Mouse (Mus musculus) midbrain, embryonic 11.5 days (tissue): Measurements from ENCODE around the gene Zdhhc4. TPM values are rescaled to one million over a fixed set of nuclear protein-coding genes. Genes with fewer than 3 reads are reported as not detected.

Experiments
- ATAC-seq: fragments of 200-750 bp; cut with Nextera tagmentation; 2 replicates; pipeline ENCODE4 v1.8.0; 2017; ENCODE audit warnings: moderate TSS enrichment, moderate library complexity; ENCODE audit not compliant: low FRiP score
- DNase-seq: peaks from one replicate; pipeline ENCODE4 v3.0.0; 2015; ENCODE audit warnings: low spot score; ENCODE audit errors: missing footprints
- H3K27ac ChIP-seq: fragments of 300-500 bp; sonication (generic); 2 replicates; pipeline ENCODE4 v1.5.1; 2014; ENCODE audit warnings: low read depth, low read length
- H3K27me3 ChIP-seq: fragments of 300-500 bp; sonication (generic); 2 replicates; pipeline ENCODE4 v1.6.1; 2014; ENCODE audit warnings: mild to moderate bottlenecking, low read length, moderate library complexity, mixed read lengths; ENCODE audit not compliant: control insufficient read depth, insufficient read depth
- H3K36me3 ChIP-seq: fragments of 300-500 bp; sonication (generic); 2 replicates; pipeline ENCODE4 v1.6.1; 2014; ENCODE audit warnings: mild to moderate bottlenecking, low read length, moderate library complexity, mixed read lengths; ENCODE audit not compliant: control insufficient read depth, insufficient read depth
- H3K4me1 ChIP-seq: fragments of 300-500 bp; sonication (generic); 2 replicates; pipeline ENCODE4 v1.6.1; 2014; ENCODE audit warnings: low read length; ENCODE audit not compliant: control insufficient read depth, insufficient read depth
- H3K4me2 ChIP-seq: fragments of 300-500 bp; sonication (generic); 2 replicates; pipeline ENCODE4 v1.6.1; 2014; ENCODE audit warnings: mild to moderate bottlenecking, moderate library complexity
- H3K4me3 ChIP-seq: fragments of 300-500 bp; sonication (generic); 2 replicates; pipeline ENCODE4 v1.5.1; 2014; ENCODE audit warnings: low read depth, low read length
- H3K9ac ChIP-seq: fragments of 300-500 bp; sonication (generic); 2 replicates; pipeline ENCODE4 v1.6.1; 2014; ENCODE audit warnings: low read length
- H3K9me3 ChIP-seq: fragments of 300-500 bp; sonication (generic); 2 replicates; pipeline ENCODE4 v1.6.1; 2016; ENCODE audit warnings: low read length; ENCODE audit not compliant: control insufficient read depth
- WGBS: fragments of 180-500 bp; shearing (Covaris S2); extraction: QIAGEN DNeasy Blood & Tissue Kit; methylation state at CpG from one replicate; pipeline ENCODE4 v1.1.7; 2014; 5-methylcytosine and 5-hydroxymethylcytosine counted together
- polyA plus RNA-seq: library from polyadenylated mRNA; unstranded; fragments of >200 nt; fragmentation: Nextera tagmentation; extraction: Ambion mirVana; gene quantifications from 2 replicates; pipeline ENCODE4 v1.2.1, GENCODE M21; 2014

Gene Zdhhc4
- polyA plus RNA-seq, 1 experiment from 2014 or later = 68.1 TPM

- H3K27me3 ChIP-seq = no peaks in the 10 kb centered on the region
- DNase-seq = no peak
- no peak overlapping the region for H3K9ac ChIP-seq
- H3K36me3 ChIP-seq = no peaks in the 10 kb centered on the region
- no peak overlapping the region for H3K4me3 ChIP-seq
- ATAC-seq = no peak
- WGBS = 58% methylated on average over 6 of the region's 6 CpGs
- no peak overlapping the region for H3K27ac ChIP-seq
- H3K4me1 ChIP-seq = no peaks in the 10 kb centered on the region
- no peaks in the 10 kb centered on the region for H3K9me3 ChIP-seq
- no peak overlapping the region for H3K4me2 ChIP-seq
Measured at GRCm38 (mm10) chr5:143339603-143340002, 10.5 kb upstream of the Zdhhc4 start.

DNA sequence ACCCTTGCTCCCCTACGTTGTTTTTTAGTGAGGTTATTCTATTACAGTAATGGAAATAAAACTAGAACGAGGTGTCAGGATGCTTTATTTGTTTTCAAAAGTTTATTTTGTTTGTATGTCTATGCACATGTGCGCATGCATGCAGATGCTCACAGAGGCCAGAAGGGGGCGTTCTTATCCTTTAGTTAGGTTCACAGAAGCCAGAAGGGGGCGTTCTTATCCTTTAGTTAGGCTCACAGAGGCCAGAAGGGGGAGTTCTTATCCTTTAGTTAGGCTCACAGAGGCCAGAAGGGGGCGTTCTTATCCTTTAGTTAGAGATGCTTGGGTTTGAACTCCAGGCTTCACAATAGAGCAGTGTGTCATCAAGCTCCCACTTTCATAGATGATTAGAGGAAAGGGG, 7.5 kb upstream of the Zdhhc4 start:
- Histone ChIP-seq H3K36me3 (no peaks in the 10 kb centered on the region), H3K9ac (no peak overlapping the region), H3K4me3 (no peak overlapping the region), H3K4me2 (no peak overlapping the region), H3K9me3 (no peaks in the 10 kb centered on the region), H3K27me3 (no peaks in the 10 kb centered on the region), H3K27ac (no peak overlapping the region), H3K4me1 (no peaks in the 10 kb centered on the region)
- no peak for ATAC-seq
- no peak for DNase-seq
- WGBS = 66% methylated on average over 6 of the region's 6 CpGs

GRCm38 (mm10) chr5:143335089-143335460, 6.0 kb upstream of the Zdhhc4 start:
- 86% methylated on average over 7 of the region's 7 CpGs for WGBS
- no peak overlapping the region for H3K27ac ChIP-seq
- no peak for DNase-seq

GRCm38 (mm10) chr5:143334418-143335088, 5.5 kb upstream of the Zdhhc4 start:
- Histone ChIP-seq H3K4me2 (no peak overlapping the region), H3K4me3 (no peak overlapping the region), H3K4me1 (peaks cover 4% of the 10 kb centered on the region), H3K27ac (no peak overlapping the region), H3K9me3 (no peaks in the 10 kb centered on the region), H3K9ac (no peak overlapping the region), H3K27me3 (no peaks in the 10 kb centered on the region), H3K36me3 (no peaks in the 10 kb centered on the region)
- DNase-seq (no peak), ATAC-seq (no peak)
- WGBS = 74% methylated on average over 14 of the region's 14 CpGs

More at GRCm38 (mm10) chr5:143335089-143335460, 6.0 kb upstream of the Zdhhc4 start:
- no peaks in the 10 kb centered on the region for H3K9me3 ChIP-seq
- H3K4me1 ChIP-seq = no peaks in the 10 kb centered on the region; the same call in 1 of the 2 replicates
- H3K27me3 ChIP-seq = no peaks in the 10 kb centered on the region
- H3K4me2 ChIP-seq = no peak overlapping the region
- no peak overlapping the region for H3K9ac ChIP-seq
- no peak for ATAC-seq
- no peak overlapping the region for H3K4me3 ChIP-seq
- no peaks in the 10 kb centered on the region for H3K36me3 ChIP-seq

- ATAC-seq (no peak), DNase-seq (peak; percentile 97)
- no peaks in the 10 kb centered on the region for H3K27me3 ChIP-seq
- no peaks in the 10 kb centered on the region for H3K9me3 ChIP-seq
- H3K27ac ChIP-seq = no peak overlapping the region
- no peak overlapping the region for H3K4me3 ChIP-seq
- no peaks in the 10 kb centered on the region for H3K36me3 ChIP-seq
- WGBS = 22% methylated on average over 5 of the region's 5 CpGs
- no peak overlapping the region for H3K9ac ChIP-seq
- H3K4me1 ChIP-seq = peaks cover 4% of the 10 kb centered on the region
- H3K4me2 ChIP-seq = no peak overlapping the region
Measured at GRCm38 (mm10) chr5:143333872-143334271, 4.8 kb upstream of the Zdhhc4 start.

- peaks cover 13% of the 10 kb centered on the region for H3K36me3 ChIP-seq
- no peak for DNase-seq
- peaks cover 7% of the 10 kb centered on the region for H3K4me1 ChIP-seq
- no peak for ATAC-seq
- H3K27me3 ChIP-seq = no peaks in the 10 kb centered on the region
- 84% methylated on average over 8 of the region's 8 CpGs for WGBS
- H3K4me3 ChIP-seq = no peak overlapping the region
- no peak overlapping the region for H3K9ac ChIP-seq
- no peaks in the 10 kb centered on the region for H3K9me3 ChIP-seq
- H3K4me2 ChIP-seq = no peak overlapping the region
- no peak overlapping the region for H3K27ac ChIP-seq
Measured at GRCm38 (mm10) chr5:143317288-143317610, 11.8 kb downstream of the Zdhhc4 start.

DNA sequence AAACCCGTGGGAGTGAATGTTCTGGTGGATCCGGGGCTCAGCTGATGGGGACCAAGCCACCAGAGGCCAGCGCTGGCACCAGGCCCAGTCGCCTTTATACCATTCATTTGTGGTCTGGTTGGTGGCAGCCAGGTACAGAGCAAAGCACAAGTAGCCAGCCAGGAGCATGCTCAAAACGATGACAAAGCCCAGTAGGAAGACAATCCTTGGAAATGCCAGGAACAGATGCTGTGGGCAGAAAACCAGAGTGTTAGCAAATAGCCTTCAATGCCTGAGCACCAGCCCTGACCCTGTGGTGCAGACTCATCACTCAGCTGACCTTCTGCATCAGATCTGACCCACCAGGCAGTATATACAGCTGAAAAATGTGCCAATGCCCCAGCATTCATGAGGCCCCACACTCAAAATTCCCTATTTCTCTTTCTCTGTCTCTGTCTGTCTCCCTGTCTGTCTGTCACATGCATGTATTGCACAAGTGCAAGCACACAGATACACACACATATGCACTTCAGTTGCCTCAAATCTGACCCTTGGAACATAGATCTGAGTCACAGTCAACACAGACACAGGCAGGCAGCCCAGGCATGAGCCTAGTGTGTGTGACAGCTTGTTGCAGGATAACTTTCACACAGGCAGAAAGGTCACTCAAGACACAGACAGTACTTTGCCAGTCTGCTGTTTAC, 12.3 kb downstream of the Zdhhc4 start:
- no peaks in the 10 kb centered on the region for H3K9me3 ChIP-seq

GRCm38 (mm10) chr5:143315514-143315888, 13.6 kb downstream of the Zdhhc4 start:
- H3K4me3 ChIP-seq = peak overlapping the region; percentile 89
- no peaks in the 10 kb centered on the region for H3K9me3 ChIP-seq
- H3K27me3 ChIP-seq = no peaks in the 10 kb centered on the region
- DNase-seq (no peak), ATAC-seq (peak; percentile 58)
- peaks cover 21% of the 10 kb centered on the region for H3K36me3 ChIP-seq
- WGBS = 13% methylated on average over 8 of the region's 8 CpGs
- peak overlapping the region; percentile 89; the same call in 1 of the 2 replicates for H3K4me2 ChIP-seq
- H3K9ac ChIP-seq = no peak overlapping the region; the same call in 1 of the 2 replicates
- no peak overlapping the region for H3K27ac ChIP-seq
- peaks cover 7% of the 10 kb centered on the region for H3K4me1 ChIP-seq

More for the DNA sequence above, 12.3 kb downstream of the Zdhhc4 start:
- no peak for ATAC-seq
- no peak overlapping the region for H3K27ac ChIP-seq
- H3K4me2 ChIP-seq = no peak overlapping the region
- peaks cover 17% of the 10 kb centered on the region for H3K36me3 ChIP-seq
- peaks cover 7% of the 10 kb centered on the region for H3K4me1 ChIP-seq
- no peak overlapping the region for H3K4me3 ChIP-seq
- no peak for DNase-seq
- WGBS = 93% methylated on average over 5 of the region's 5 CpGs
- H3K9ac ChIP-seq = no peak overlapping the region
- no peaks in the 10 kb centered on the region for H3K27me3 ChIP-seq

- peaks cover 21% of the 10 kb centered on the region for H3K36me3 ChIP-seq
- peak within 1 kb of the TSS; percentile 98 for H3K9ac ChIP-seq
- H3K4me1 ChIP-seq = peaks cover 7% of the 10 kb centered on the region
- H3K27me3 ChIP-seq = no peaks in the 10 kb centered on the region
- WGBS = under 1% methylated on average over 86 of the region's 101 CpGs
- DNase-seq (peak; percentile 99), ATAC-seq (peak; percentile 90)
- no peaks in the 10 kb centered on the region for H3K9me3 ChIP-seq
- peak within 1 kb of the TSS; percentile 91 for H3K27ac ChIP-seq
- peak within 1 kb of the TSS; percentile 89 for H3K4me2 ChIP-seq
- peak within 1 kb of the TSS; percentile 89 for H3K4me3 ChIP-seq
Measured at GRCm38 (mm10) chr5:143314730-143315513, 14.1 kb downstream of the Zdhhc4 start, which contains the start of gene E130309D02Rik. Gene E130309D02Rik (minus strand): TSS chr5:143315360.
